Mouse (Mus musculus) embryonic fibroblast, embryonic 13.5 days (primary cell): ENCODE results near the gene 1700029F12Rik. TPM values are rescaled to one million over a fixed set of nuclear protein-coding genes. Genes with fewer than 3 reads are reported as not detected.

Experiments
- H3K27ac ChIP-seq: 2 replicates; pipeline ENCODE4 v1.5.1; 2012; ENCODE audit warnings: low read length, control low read depth, inconsistent platforms; ENCODE audit not compliant: insufficient read depth
- H3K4me1 ChIP-seq: 2 replicates; pipeline ENCODE4 v1.6.1; 2011; ENCODE audit warnings: low read length; ENCODE audit not compliant: control insufficient read depth, insufficient read depth
- H3K4me3 ChIP-seq: 2 replicates; pipeline ENCODE4 v1.5.1; 2011; ENCODE audit warnings: mild to moderate bottlenecking, control low read depth, low read length; ENCODE audit not compliant: insufficient read depth
- CTCF ChIP-seq: IDR thresholded peaks from 2 replicates; pipeline ENCODE4 v1.5.1; 2011; ENCODE audit warnings: mild to moderate bottlenecking, control low read depth, low read length, moderate library complexity, borderline replicate concordance; ENCODE audit not compliant: insufficient read depth
- POLR2A ChIP-seq: IDR thresholded peaks from 2 replicates; pipeline ENCODE4 v1.6.1; 2011; ENCODE audit warnings: low read depth, mild to moderate bottlenecking, control low read depth, low read length, moderate library complexity
- polyA plus RNA-seq: library from polyadenylated mRNA; stranded (reverse); fragments of >200 nt; gene quantifications from 2 replicates; pipeline ENCODE4 v1.2.4, GENCODE M21; 2011; ENCODE audit warnings: low read depth; ENCODE audit not compliant: missing spikeins, insufficient read length

Gene 1700029F12Rik
- polyA plus RNA-seq, result not detected in 2 replicates

GRCm38 (mm10) chr13:97034262-97034661 is at the start of gene 1700029F12Rik:
Gene 1700029F12Rik, minus strand, starts transcription at chr13:97034362.
- Histone ChIP-seq H3K4me1 (no peaks in the 10 kb centered on the region), H3K4me3 (no peak within 1 kb of the TSS), H3K27ac (no peak within 1 kb of the TSS)
- TF ChIP-seq POLR2A (no peak), CTCF (no peak)

GRCm38 (mm10) chr13:97082432-97082831 is 48.3 kb upstream of the 1700029F12Rik start:
- H3K4me1 ChIP-seq, result no peaks in the 10 kb centered on the region

GRCm38 (mm10) chr13:97080615-97081014 is 46.5 kb upstream of the 1700029F12Rik start:
- TF ChIP-seq CTCF (no peak), POLR2A (no peak)
- Histone ChIP-seq H3K4me1 (no peaks in the 10 kb centered on the region), H3K4me3 (no peak overlapping the region), H3K27ac (no peak overlapping the region)

More at GRCm38 (mm10) chr13:97082432-97082831, 48.3 kb upstream of the 1700029F12Rik start:
- no peak for TF ChIP-seq POLR2A
- TF ChIP-seq CTCF, result no peak
- Histone ChIP-seq H3K4me3 (no peak overlapping the region), H3K27ac (no peak overlapping the region)

- no peak for TF ChIP-seq POLR2A
- TF ChIP-seq CTCF, result no peak
- Histone ChIP-seq H3K4me3 (no peak overlapping the region), H3K4me1 (no peaks in the 10 kb centered on the region), H3K27ac (no peak overlapping the region)
These were observed 46.0 kb upstream of the 1700029F12Rik start for GRCm38 (mm10) chr13:97080201-97080600.

- TF ChIP-seq POLR2A, result no peak
- TF ChIP-seq CTCF, result no peak
- H3K4me3 ChIP-seq, result no peak overlapping the region
- no peak overlapping the region for H3K27ac ChIP-seq
- no peaks in the 10 kb centered on the region for H3K4me1 ChIP-seq
These were observed 43.4 kb upstream of the 1700029F12Rik start for GRCm38 (mm10) chr13:97077556-97077955.

GRCm38 (mm10) chr13:97073497-97073896 is 39.3 kb upstream of the 1700029F12Rik start:
- H3K4me3 ChIP-seq, result no peak overlapping the region
- no peak overlapping the region for H3K27ac ChIP-seq
- H3K4me1 ChIP-seq, result 0 out of 2 replicates have a peak, but pooled peaks cover 2% of the 10 kb centered on the region
- TF ChIP-seq CTCF (no peak), POLR2A (no peak)

GRCm38 (mm10) chr13:97071626-97072241 is 37.6 kb upstream of the 1700029F12Rik start:
- H3K27ac ChIP-seq, result no peak overlapping the region
- peak overlapping the region; percentile 50 for H3K4me3 ChIP-seq
- TF ChIP-seq CTCF, result no peak

GRCm38 (mm10) chr13:97070931-97071625 is 36.9 kb upstream of the 1700029F12Rik start:
- 0 out of 2 replicates have a peak, but pooled peaks cover 2% of the 10 kb centered on the region for H3K4me1 ChIP-seq
- H3K4me3 ChIP-seq, result peak overlapping the region; percentile 13; the same call in 1 of the 2 replicates
- TF ChIP-seq CTCF (no peak), POLR2A (no peak)
- H3K27ac ChIP-seq, result no peak overlapping the region

More at GRCm38 (mm10) chr13:97071626-97072241, 37.6 kb upstream of the 1700029F12Rik start:
- 0 out of 2 replicates have a peak, but pooled peaks cover 2% of the 10 kb centered on the region for H3K4me1 ChIP-seq

GRCm38 (mm10) chr13:97068151-97068550 is 34.0 kb upstream of the 1700029F12Rik start:
- no peak overlapping the region for H3K27ac ChIP-seq
- 0 out of 2 replicates have a peak, but pooled peaks cover 2% of the 10 kb centered on the region for H3K4me1 ChIP-seq
- TF ChIP-seq CTCF, result no peak
- TF ChIP-seq POLR2A, result no peak
- H3K4me3 ChIP-seq, result no peak overlapping the region

- no peak overlapping the region for H3K4me3 ChIP-seq
- H3K27ac ChIP-seq, result no peak overlapping the region
- H3K4me1 ChIP-seq, result 0 out of 2 replicates have a peak, but pooled peaks cover 2% of the 10 kb centered on the region
- TF ChIP-seq CTCF (no peak), POLR2A (no peak)
These were observed 33.5 kb upstream of the 1700029F12Rik start for GRCm38 (mm10) chr13:97067691-97068090.
